In the genomic region with DNA sequence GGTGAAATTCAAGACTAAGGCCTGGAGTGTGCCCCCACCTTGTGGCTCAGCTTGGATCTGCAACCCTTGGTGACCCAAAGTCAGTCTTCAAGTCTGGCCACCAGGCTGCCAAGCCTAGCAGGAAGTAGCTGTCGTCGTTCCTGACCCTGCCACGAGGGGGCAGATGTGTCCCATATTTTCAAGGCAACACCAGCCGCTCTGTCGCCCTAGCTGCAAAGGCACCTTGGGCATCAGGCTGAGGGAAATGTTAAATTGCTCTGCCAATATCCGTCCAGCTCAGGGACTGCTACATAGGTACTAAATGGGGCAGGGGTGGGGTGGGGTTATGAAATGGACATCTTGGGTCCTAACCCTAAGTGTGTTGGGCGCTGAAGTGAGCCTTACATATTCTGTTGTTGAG, we compare ENCODE assay signal across 8 mouse cellular contexts. TPM values are rescaled to one million over a fixed set of nuclear protein-coding genes. Genes with fewer than 3 reads are reported as not detected.
DNase-seq lines count a peak whose midpoint lies in the region; ATAC-seq and TF ChIP-seq lines count a peak whose summit lies in the region.

No protein-coding gene starts in this region.

- H3K4me1 ChIP-seq in midbrain, embryonic 10.5 days, result peaks cover 22% of the 10 kb centered on the region
- H3K4me1 ChIP-seq in midbrain, embryonic 16.5 days (ENCODE audit: control insufficient read depth, insufficient read depth, low read length), result peaks cover 11% of the 10 kb centered on the region
- H3K4me1 ChIP-seq in cortical plate, adult 2 months (ENCODE audit: control insufficient read depth, insufficient read depth, low read length), result peaks cover 3% of the 10 kb centered on the region; the same call in 1 of the 2 replicates
- H3K4me1 ChIP-seq in limb, embryonic 11.5 days (ENCODE audit: control insufficient read depth, insufficient read depth, low read length), result no peaks in the 10 kb centered on the region
- H3K4me1 ChIP-seq in neural tube, embryonic 13.5 days (replicated peaks), result peaks cover 13% of the 10 kb centered on the region

- DNase-seq in midbrain, embryonic 10.5 days (ENCODE audit: low spot score), result peak; percentile 86
- peak; percentile 34 for DNase-seq in gastrocnemius, postnatal 25 days
- DNase-seq in kidney, adult 9 months, result peak; percentile 85
- peak; percentile 94 for DNase-seq in limb, embryonic 11.5 days (ENCODE audit: low spot score)
- peak; percentile 59 for DNase-seq in thymus, postnatal 0 days (ENCODE audit: low spot score)

- no peak overlapping the region for H3K27ac ChIP-seq in midbrain, embryonic 10.5 days (replicated peaks)
- H3K27ac ChIP-seq in midbrain, embryonic 16.5 days (ENCODE audit: low read length), result no peak overlapping the region
- H3K27ac ChIP-seq in cortical plate, adult 2 months (ENCODE audit: insufficient read depth, low read length), result no peak overlapping the region
- no peak overlapping the region for H3K27ac ChIP-seq in limb, embryonic 11.5 days (replicated peaks; ENCODE audit: low read depth, low read length)
- H3K27ac ChIP-seq in neural tube, embryonic 13.5 days (replicated peaks), result no peak overlapping the region

- peak; percentile 94 for TF ChIP-seq CTCF in cortical plate, adult 2 months (IDR thresholded peaks at IDR 0.05; ENCODE audit: extremely low read depth, insufficient read depth, low read length)

- no peaks in the 10 kb centered on the region for H3K36me3 ChIP-seq in midbrain, embryonic 10.5 days
- no peaks in the 10 kb centered on the region for H3K36me3 ChIP-seq in midbrain, embryonic 16.5 days (ENCODE audit: control insufficient read depth, insufficient read depth, low read length)
- no peaks in the 10 kb centered on the region for H3K36me3 ChIP-seq in limb, embryonic 11.5 days (ENCODE audit: control insufficient read depth, insufficient read depth, low read length)
- no peaks in the 10 kb centered on the region for H3K36me3 ChIP-seq in neural tube, embryonic 13.5 days

- H3K4me2 ChIP-seq in midbrain, embryonic 16.5 days (ENCODE audit: low read length), result no peak overlapping the region
- no peak overlapping the region for H3K4me2 ChIP-seq in limb, embryonic 11.5 days (ENCODE audit: low read depth, severe bottlenecking)
- no peak overlapping the region for H3K4me2 ChIP-seq in neural tube, embryonic 13.5 days

- no peak overlapping the region for H3K9ac ChIP-seq in midbrain, embryonic 16.5 days (ENCODE audit: low read depth, low read length)
- H3K9ac ChIP-seq in limb, embryonic 11.5 days (ENCODE audit: low read length), result no peak overlapping the region
- H3K9ac ChIP-seq in neural tube, embryonic 13.5 days, result no peak overlapping the region

- no peaks in the 10 kb centered on the region for H3K9me3 ChIP-seq in midbrain, embryonic 10.5 days (replicated peaks)
- H3K9me3 ChIP-seq in midbrain, embryonic 16.5 days (replicated peaks; ENCODE audit: control insufficient read depth, low read length, poor library complexity, severe bottlenecking), result no peaks in the 10 kb centered on the region
- no peaks in the 10 kb centered on the region for H3K9me3 ChIP-seq in limb, embryonic 11.5 days (ENCODE audit: control insufficient read depth, low read length)
- H3K9me3 ChIP-seq in neural tube, embryonic 13.5 days, result no peaks in the 10 kb centered on the region

- WGBS in midbrain, embryonic 10.5 days, result 11% methylated on average over 7 of the region's 7 CpGs
- WGBS in midbrain, embryonic 16.5 days, result 15% methylated on average over 7 of the region's 7 CpGs
- WGBS in limb, embryonic 11.5 days, result 14% methylated on average over 7 of the region's 7 CpGs
- 17% methylated on average over 7 of the region's 7 CpGs for WGBS in neural tube, embryonic 13.5 days

- ATAC-seq in midbrain, embryonic 16.5 days, result no peak; the same call in 1 of the 2 replicates
- ATAC-seq in limb, embryonic 11.5 days (ENCODE audit: insufficient number of reproducible peaks, low FRiP score, low TSS enrichment, low read depth), result 0 out of 2 replicates have a peak, but pooled peaks have one; percentile 47
- ATAC-seq in neural tube, embryonic 13.5 days (ENCODE audit: low read depth), result peak; percentile 34

- H3K27me3 ChIP-seq in midbrain, embryonic 10.5 days (ENCODE audit: low read depth, poor library complexity, severe bottlenecking), result no peaks in the 10 kb centered on the region
- no peaks in the 10 kb centered on the region for H3K27me3 ChIP-seq in midbrain, embryonic 16.5 days (ENCODE audit: control insufficient read depth, insufficient read depth, low read depth, low read length)
- H3K27me3 ChIP-seq in limb, embryonic 11.5 days (ENCODE audit: control insufficient read depth, insufficient read depth, low read length), result no peaks in the 10 kb centered on the region
- no peaks in the 10 kb centered on the region for H3K27me3 ChIP-seq in neural tube, embryonic 13.5 days

- no peak overlapping the region for H3K4me3 ChIP-seq in midbrain, embryonic 10.5 days
- no peak overlapping the region for H3K4me3 ChIP-seq in midbrain, embryonic 16.5 days (ENCODE audit: low read depth, low read length)
- H3K4me3 ChIP-seq in cortical plate, adult 2 months (ENCODE audit: insufficient read depth, low read length), result no peak overlapping the region
- no peak overlapping the region for H3K4me3 ChIP-seq in limb, embryonic 11.5 days (ENCODE audit: low read depth, low read length)
- H3K4me3 ChIP-seq in neural tube, embryonic 13.5 days, result no peak overlapping the region

- no peak for TF ChIP-seq POLR2A in cortical plate, adult 2 months (IDR thresholded peaks at IDR 0.05; ENCODE audit: extremely low read depth, insufficient read depth, low read length)

RNA-seq across cellular contexts. Expression of gene Kcna5, which starts 28.7 kb away (rescaled TPM):
- polyA plus RNA-seq in midbrain, embryonic 10.5 days (2016; fragmentation: Nextera tagmentation; extraction: Ambion mirVana), result 3.7 and 5.1 TPM in 2 replicates
- 4.1 and 4.3 TPM in 2 replicates for polyA plus RNA-seq in midbrain, embryonic 16.5 days (2015; fragmentation: Nextera tagmentation; extraction: Ambion mirVana)
- 0.93 and 1.9 TPM in 2 replicates for polyA plus RNA-seq in cortical plate, adult 2 months (2012; rRNA removed)
- total RNA-seq in gastrocnemius, postnatal 25 days (2021), result 1 to 10 TPM; 3.1 to 3.7 TPM
- 1.6 and 1.7 TPM in 2 replicates for polyA plus RNA-seq in limb, embryonic 11.5 days (2014; fragmentation: Nextera tagmentation; extraction: Ambion mirVana)
- 1.9 and 2.3 TPM in 2 replicates for polyA plus RNA-seq in neural tube, embryonic 13.5 days (2015; fragmentation: Nextera tagmentation; extraction: Ambion mirVana)
- polyA plus RNA-seq in thymus, postnatal 0 days (2015; fragmentation: Nextera tagmentation; extraction: Ambion mirVana), result 0.36 and 0.48 TPM in 2 replicates

Comparison
In these comparisons a context has a peak if more than half of its experiments do, and no peak if none do; other contexts are left out.
1. DNase-seq: peak in every context shown above with its lines; median percentile 94 in limb, embryonic 11.5 days; 86 in midbrain, embryonic 10.5 days; 85 in kidney, adult 9 months; 59 in thymus, postnatal 0 days; 34 in gastrocnemius, postnatal 25 days.